Mouse (Mus musculus) liver, adult 2 months (tissue): ENCODE measurements around the gene Ccdc80. TPM values are rescaled to one million over a fixed set of nuclear protein-coding genes. Genes with fewer than 3 reads are reported as not detected.

Source experiments
- DNase-seq: peaks from one replicate; pipeline ENCODE4 v3.0.0-alpha.2; 2011; ENCODE audit warnings: low read depth, low spot score; ENCODE audit errors: extremely low read depth
- H3K27ac ChIP-seq: fragments of 200-500 bp; replicated peaks from 2 replicates; pipeline ENCODE4 v1.5.1; 2012; ENCODE audit warnings: low read depth, mild to moderate bottlenecking, control low read depth, inconsistent platforms, low read length; ENCODE audit not compliant: insufficient read depth
- H3K27me3 ChIP-seq: fragments of 200-500 bp; 2 replicates; pipeline ENCODE4 v1.6.1; 2012; ENCODE audit warnings: mild to moderate bottlenecking, moderate library complexity, low read length, inconsistent platforms; ENCODE audit not compliant: control insufficient read depth, insufficient read depth
- H3K36me3 ChIP-seq: fragments of 200-500 bp; 2 replicates; pipeline ENCODE4 v1.6.1; 2012; ENCODE audit warnings: low read length, inconsistent platforms; ENCODE audit not compliant: control insufficient read depth, insufficient read depth
- H3K4me1 ChIP-seq: fragments of 200-500 bp; 2 replicates; pipeline ENCODE4 v1.6.1; 2011; ENCODE audit warnings: low read length; ENCODE audit not compliant: control insufficient read depth, insufficient read depth
- H3K4me3 ChIP-seq: fragments of 200-500 bp; 2 replicates; pipeline ENCODE4 v1.5.1; 2011; ENCODE audit warnings: low read depth, mild to moderate bottlenecking, control low read depth, low read length, moderate library complexity; ENCODE audit not compliant: insufficient read depth
- H3K79me2 ChIP-seq: fragments of 200-500 bp; 2 replicates; pipeline ENCODE4 v1.6.1; 2012; ENCODE audit warnings: inconsistent platforms, mild to moderate bottlenecking, low read length, moderate library complexity; ENCODE audit not compliant: control insufficient read depth, insufficient read depth
- H3K9ac ChIP-seq: fragments of 200-500 bp; 2 replicates; pipeline ENCODE4 v1.6.1; 2012; ENCODE audit warnings: low read depth, mild to moderate bottlenecking, control low read depth, inconsistent platforms, low read length
- CTCF ChIP-seq: fragments of 200-500 bp; IDR thresholded peaks from 2 replicates; pipeline ENCODE4 v1.5.1; 2011; ENCODE audit warnings: low read depth, low read length, control low read depth
- POLR2A ChIP-seq: fragments of 200-500 bp; IDR thresholded peaks from 2 replicates; pipeline ENCODE4 v1.6.1; 2011; ENCODE audit warnings: low read length, control low read depth; ENCODE audit not compliant: insufficient read depth; ENCODE audit errors: extremely low read depth
- WGBS: fragments of 180-500 bp; shearing (Covaris S2); methylation state at CpG from one replicate; pipeline ENCODE4 v1.1.7; 2018; 5-methylcytosine and 5-hydroxymethylcytosine counted together
- polyA plus RNA-seq: library from polyadenylated mRNA; depleted of rRNA; stranded (reverse); fragments of >200 nt; gene quantifications from 2 replicates; pipeline ENCODE4 v1.2.3, GENCODE M21; 2012; rRNA removed
- total RNA-seq: library from RNA; depleted of rRNA; stranded (reverse); fragments of >200 nt; gene quantifications from 2 replicates; pipeline ENCODE4 v1.2.3, GENCODE M21; 2014; rRNA removed

Gene Ccdc80
- total and polyA plus RNA-seq, 2 experiments, result 4.5 to 8.2 TPM

- DNase-seq, result no peak
- Histone ChIP-seq H3K36me3 (peaks cover 65% of the 10 kb centered on the region), H3K4me3 (no peak overlapping the region), H3K79me2 (no peaks in the 10 kb centered on the region), H3K4me1 (no peaks in the 10 kb centered on the region), H3K27me3 (no peaks in the 10 kb centered on the region), H3K9ac (no peak overlapping the region), H3K27ac (no peak overlapping the region)
- 89% methylated on average over 10 of the region's 10 CpGs for WGBS
- TF ChIP-seq CTCF, result no peak
- TF ChIP-seq POLR2A, result no peak
Measured at GRCm38 (mm10) chr16:45148488-45149082, 55.4 kb downstream of the Ccdc80 start.

GRCm38 (mm10) chr16:45154741-45155250, 61.6 kb downstream of the Ccdc80 start:
- TF ChIP-seq POLR2A (no peak), CTCF (no peak)
- peak; percentile 76 for DNase-seq
- H3K27ac ChIP-seq, result 0 out of 2 replicates have a peak overlapping the region, but pooled peaks have one; percentile 45

DNA sequence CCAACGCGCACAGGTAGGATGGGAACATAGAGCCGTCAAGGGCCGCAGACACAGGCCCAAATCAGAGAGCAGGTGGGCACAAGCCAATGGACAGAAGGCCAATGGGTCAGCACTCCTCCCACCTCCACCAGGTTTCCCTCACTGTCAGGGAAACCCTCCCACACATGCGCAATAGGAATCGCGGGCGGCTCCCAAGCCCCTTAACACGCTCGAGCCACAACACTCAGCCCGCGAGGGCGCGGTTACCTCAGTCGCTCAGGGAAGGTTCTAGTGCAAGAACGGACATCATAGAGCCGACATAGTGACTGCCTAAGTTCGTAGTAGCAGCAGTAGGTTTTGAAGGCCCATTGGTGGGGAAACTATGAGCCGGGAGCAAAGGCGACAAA, 64.9 kb downstream of the Ccdc80 start:
- H3K36me3 ChIP-seq, result peaks cover 12% of the 10 kb centered on the region
- WGBS, result 1% methylated on average over 20 of the region's 20 CpGs
- peak; percentile 73 for DNase-seq
- H3K27me3 ChIP-seq, result no peaks in the 10 kb centered on the region
- H3K4me1 ChIP-seq, result peaks cover 10% of the 10 kb centered on the region
- TF ChIP-seq POLR2A (no peak), CTCF (no peak)
- H3K4me3 ChIP-seq, result peak overlapping the region; percentile 93
- H3K79me2 ChIP-seq, result peaks cover 6% of the 10 kb centered on the region; the same call in 1 of the 2 replicates
- peak overlapping the region; percentile 84 for H3K9ac ChIP-seq
- peak overlapping the region; percentile 97 for H3K27ac ChIP-seq

More at GRCm38 (mm10) chr16:45154741-45155250, 61.6 kb downstream of the Ccdc80 start:
- Histone ChIP-seq H3K4me1 (peaks cover 5% of the 10 kb centered on the region), H3K27me3 (no peaks in the 10 kb centered on the region), H3K9ac (no peak overlapping the region), H3K36me3 (peaks cover 27% of the 10 kb centered on the region), H3K4me3 (no peak overlapping the region), H3K79me2 (no peaks in the 10 kb centered on the region)
- 39% methylated on average over 3 of the region's 3 CpGs for WGBS

- H3K27me3 ChIP-seq, result no peaks in the 10 kb centered on the region
- peak within 1 kb of the TSS; percentile 93 for H3K4me3 ChIP-seq
- peaks cover 6% of the 10 kb centered on the region; the same call in 1 of the 2 replicates for H3K79me2 ChIP-seq
- peaks cover 10% of the 10 kb centered on the region for H3K4me1 ChIP-seq
- peak within 1 kb of the TSS; percentile 91 for H3K9ac ChIP-seq
- under 1% methylated on average over 64 of the region's 64 CpGs for WGBS
- peaks cover 16% of the 10 kb centered on the region for H3K36me3 ChIP-seq
- H3K27ac ChIP-seq, result peak within 1 kb of the TSS; percentile 97
- TF ChIP-seq POLR2A (peak; percentile 55), CTCF (no peak)
- peak; percentile 86 for DNase-seq
Measured at GRCm38 (mm10) chr16:45158522-45159388, 65.6 kb downstream of the Ccdc80 start, which contains the start of the genes Slc35a5 and Atg3. TSS of gene Slc35a5 (minus strand) at chr16:45158706. TSS of gene Atg3 (plus strand) at chr16:45158785.

GRCm38 (mm10) chr16:45159389-45159716, 66.2 kb downstream of the Ccdc80 start:
- Histone ChIP-seq H3K4me1 (peaks cover 10% of the 10 kb centered on the region), H3K4me3 (peak overlapping the region; percentile 93), H3K36me3 (peaks cover 15% of the 10 kb centered on the region; the same call in 1 of the 2 replicates), H3K9ac (peak overlapping the region; percentile 91), H3K27me3 (no peaks in the 10 kb centered on the region), H3K27ac (peak overlapping the region; percentile 97), H3K79me2 (peaks cover 6% of the 10 kb centered on the region; the same call in 1 of the 2 replicates)
- 1% methylated on average over 11 of the region's 11 CpGs for WGBS
- DNase-seq, result peak; percentile 60
- TF ChIP-seq POLR2A (no peak), CTCF (no peak)

Other genes with a start within 250 kb of the Ccdc80 start
- gene Cd200r2, start 226.3 kb upstream of the Ccdc80 start, total RNA-seq, result 0.09 TPM in 1 of 2 replicates, not detected in the other
- gene Cd200r2, start 226.3 kb upstream of the Ccdc80 start, polyA plus RNA-seq, result not detected in 2 replicates
- 0.18 and 0.27 TPM in 2 replicates for gene Cd200r3, start 149.7 kb upstream of the Ccdc80 start, total RNA-seq
- not detected in 2 replicates for gene Cd200r3, start 149.7 kb upstream of the Ccdc80 start, polyA plus RNA-seq
- gene Slc35a5, start 65.3 kb downstream of the Ccdc80 start, total RNA-seq, result 13.2 and 16.0 TPM in 2 replicates
- 9.5 and 10.1 TPM in 2 replicates for gene Slc35a5, start 65.3 kb downstream of the Ccdc80 start, polyA plus RNA-seq
- 57.9 and 73.6 TPM in 2 replicates for gene Atg3, start 65.4 kb downstream of the Ccdc80 start, total RNA-seq
- 18.9 and 22.8 TPM in 2 replicates for gene Atg3, start 65.4 kb downstream of the Ccdc80 start, polyA plus RNA-seq
- gene Btla, start 130.9 kb downstream of the Ccdc80 start, total RNA-seq, result 0.92 and 2.1 TPM in 2 replicates
- gene Btla, start 130.9 kb downstream of the Ccdc80 start, polyA plus RNA-seq, result 0.16 and 0.31 TPM in 2 replicates